Mouse (Mus musculus): Measurements from ENCODE around the gene Heatr3.

Heatr3 gene

DNA sequence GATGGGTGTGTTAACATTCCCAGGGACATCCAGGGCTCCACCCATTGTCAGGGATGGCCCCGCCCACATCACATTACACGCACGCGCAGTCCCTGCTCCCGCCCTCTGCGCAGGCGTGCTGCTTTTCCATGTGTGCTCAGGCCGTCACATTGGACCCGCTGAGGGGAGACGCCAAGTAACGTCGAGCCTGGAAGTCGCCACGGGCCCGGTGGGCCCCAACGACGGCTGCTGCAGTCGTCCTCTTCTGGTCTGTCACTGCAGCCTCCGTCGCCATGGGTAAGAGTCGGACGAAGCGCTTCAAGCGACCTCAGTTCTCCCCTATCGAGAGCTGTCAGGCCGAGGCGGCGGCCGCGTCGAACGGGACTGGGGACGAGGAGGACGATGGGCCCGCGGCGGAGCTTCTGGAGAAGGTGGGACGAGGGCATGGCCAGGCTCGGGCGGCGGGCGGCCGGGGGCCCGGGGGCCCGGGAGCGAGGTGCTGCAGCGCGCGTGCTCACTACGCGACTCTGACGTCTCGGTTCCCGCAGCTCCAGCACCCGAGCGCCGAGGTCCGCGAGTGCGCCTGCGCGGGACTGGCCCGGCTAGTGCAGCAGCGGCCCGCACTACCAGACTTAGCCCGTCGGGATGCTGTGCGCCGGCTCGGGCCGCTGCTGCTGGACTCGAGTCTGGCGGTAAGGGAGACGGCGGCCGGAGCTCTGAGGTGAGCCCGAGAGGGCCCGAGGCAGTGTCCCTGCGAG, at the start of gene Heatr3:
Heatr3 (plus strand) TSS at position 108 of the 737 bp plus-strand sequence.
- peak; percentile 94 to 96 for DNase-seq

DNA sequence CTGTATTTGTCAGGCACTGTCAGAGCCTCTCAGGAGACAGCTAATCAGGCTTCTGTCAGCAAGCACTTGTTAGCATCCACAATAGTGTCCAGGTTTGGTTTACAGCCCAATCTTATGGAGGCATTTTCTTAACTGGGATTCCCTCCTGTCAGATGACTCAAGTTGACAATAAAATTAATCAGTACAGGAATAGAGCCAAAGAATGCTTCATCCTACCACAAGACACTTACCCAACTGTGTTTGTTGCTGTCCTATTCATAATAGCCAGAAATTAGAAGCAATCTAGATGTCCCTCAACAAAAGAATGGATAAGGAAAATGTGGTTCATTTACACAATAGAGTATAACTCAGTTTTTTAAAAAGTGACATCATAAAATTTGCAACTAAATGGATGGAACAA, 49.6 kb upstream of the Heatr3 start:
- no peak for DNase-seq

DNA sequence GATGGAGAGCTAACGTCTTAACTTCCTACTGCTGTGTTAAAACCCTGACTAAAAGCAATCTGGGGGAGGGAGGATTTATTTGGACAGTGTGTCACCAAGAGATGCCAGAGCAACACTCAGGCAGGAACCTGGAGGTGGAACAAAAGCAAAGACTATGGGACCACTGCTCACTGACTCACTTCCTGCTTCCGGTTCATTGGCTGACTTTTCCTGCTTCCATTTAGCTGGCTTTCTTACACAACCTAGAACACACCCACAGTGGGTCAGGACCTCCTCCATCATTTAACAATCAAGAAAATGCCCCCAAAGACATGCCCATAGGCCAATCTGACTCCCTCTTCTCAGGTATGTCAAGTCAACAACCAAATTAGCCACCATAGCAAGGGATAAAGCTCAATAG, 46.0 kb upstream of the Heatr3 start:
- no peak for DNase-seq

DNA sequence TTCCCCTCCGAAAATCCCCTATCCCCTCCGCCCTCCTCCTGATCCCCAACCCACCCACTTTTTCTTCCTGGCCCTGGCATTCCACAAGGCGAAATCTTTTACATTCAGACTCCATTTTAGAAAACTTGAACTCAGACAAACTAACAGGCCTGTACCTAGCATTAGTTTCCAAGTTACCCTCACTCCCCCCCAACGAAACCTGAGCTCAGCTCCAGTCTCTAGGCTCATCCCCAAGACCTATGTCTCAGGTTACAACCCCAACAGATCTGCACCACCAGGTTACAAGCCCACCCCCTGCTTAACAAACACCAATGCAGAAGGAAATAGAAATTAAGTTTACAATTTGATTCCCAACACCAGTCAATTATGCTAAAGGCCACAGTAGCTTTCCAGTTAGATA, 44.3 kb upstream of the Heatr3 start:
- DNase-seq: no peak

DNA sequence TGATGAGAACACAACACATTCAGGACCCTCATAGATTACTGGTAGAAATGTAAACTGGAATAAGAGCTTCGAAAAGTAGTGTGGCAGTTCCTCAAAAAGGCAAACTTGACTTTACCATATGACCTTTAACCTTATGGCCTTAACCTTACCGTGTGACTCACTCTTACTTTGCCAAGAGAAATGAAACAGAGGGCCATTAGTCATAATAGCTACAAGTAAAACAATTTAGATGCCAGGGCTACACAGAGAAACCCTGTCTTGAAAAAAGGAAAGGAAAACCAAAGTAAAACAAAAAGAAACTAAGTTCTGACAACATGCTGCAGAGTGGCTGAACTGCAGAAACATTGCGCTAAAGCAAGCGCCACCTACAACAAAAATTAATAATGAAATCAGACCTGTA, 38.8 kb upstream of the Heatr3 start:
- no peak for DNase-seq

DNA sequence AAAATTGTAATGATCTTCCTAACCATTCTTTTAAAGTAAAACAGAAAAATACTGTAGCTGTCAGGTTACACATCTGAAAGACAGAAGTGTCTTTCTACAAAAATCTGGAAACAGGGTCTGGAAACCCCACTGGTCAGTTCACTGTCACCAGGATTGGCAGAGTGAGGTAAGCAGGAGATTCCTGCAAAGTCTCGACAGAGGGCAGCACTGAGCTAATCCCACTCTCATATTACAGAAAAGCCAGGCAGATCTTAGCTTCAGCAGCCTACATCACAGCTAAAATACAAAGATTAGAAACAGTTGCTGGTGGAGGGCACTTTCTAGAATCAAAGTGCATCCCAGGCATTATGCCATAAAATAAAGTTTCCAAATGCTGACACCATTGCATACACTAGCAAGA, 38.1 kb upstream of the Heatr3 start:
- DNase-seq: peak; percentile 30 to 50

DNA sequence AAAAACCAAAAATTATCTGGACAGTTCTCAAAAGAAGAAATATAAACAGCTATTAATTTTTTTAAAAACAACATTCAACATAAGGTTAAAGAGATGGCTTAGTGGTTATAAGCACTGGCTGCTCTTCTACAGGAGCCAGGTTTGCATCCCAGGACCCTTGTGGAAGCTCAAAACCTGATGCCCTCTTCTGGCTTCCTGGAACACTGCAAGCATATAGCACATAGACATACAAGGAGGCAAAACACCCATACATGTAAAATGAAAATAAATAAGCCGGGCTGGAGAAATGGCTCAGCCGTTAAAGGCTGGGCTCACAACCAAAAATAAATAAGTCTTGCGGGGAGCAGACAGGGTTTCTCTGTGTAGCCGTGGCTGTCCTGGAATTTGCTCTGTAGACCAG, 28.4 kb upstream of the Heatr3 start:
- no peak for DNase-seq

DNA sequence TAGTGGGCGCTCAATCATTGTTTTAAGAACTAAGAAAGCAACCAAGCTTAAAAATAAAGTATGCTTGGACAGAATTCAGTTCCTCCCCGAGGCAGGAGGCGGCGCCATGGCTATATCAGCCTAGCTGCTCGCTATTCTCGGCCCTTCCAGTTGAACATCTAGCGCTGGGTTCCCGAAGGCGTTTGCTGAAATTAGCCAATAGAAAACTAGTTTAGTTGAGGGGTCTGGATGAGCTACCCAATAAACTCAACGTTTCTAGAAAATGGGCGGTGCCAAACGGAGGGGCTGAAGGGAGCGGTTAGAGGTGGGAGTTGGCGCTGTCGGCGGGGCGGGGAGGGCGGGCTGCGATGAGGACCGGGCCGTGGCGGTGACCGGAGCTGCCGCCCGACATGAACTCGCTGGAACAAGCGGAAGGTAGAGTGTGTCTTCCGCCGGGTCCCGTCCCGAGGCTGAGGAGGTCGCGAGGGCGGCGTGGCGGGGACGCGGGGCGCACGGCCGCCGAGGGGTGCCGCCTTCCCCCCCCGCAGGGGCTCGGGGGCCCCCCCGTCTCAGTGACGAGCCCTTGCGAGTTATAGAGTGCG, 19.1 kb upstream of the Heatr3 start, which contains the start of gene Cnep1r1:
Cnep1r1 (plus strand) TSS at position 314 of the 581 bp plus-strand sequence.
- peak; percentile 86 to 96 for DNase-seq

DNA sequence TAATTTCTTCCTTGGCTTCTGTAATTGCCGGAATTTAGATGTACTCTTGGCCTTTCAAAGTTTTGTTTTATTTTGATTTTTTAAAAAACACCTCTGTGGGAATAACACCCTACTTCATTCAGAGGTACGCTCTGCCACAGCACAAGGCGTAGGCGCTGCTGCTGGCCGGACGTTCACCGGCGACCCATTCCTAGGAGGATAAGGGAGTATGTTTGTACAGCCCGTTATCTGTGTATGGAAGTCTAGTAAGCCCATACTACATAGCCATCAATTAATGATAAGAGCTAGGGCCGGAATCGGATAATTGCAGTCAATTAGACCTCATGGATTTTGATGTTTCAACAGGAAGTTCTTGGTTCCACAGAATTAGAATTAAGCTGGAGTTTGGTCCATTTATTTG, 18.6 kb upstream of the Heatr3 start:
- peak in 1 of 2 experiments; percentile 24 for DNase-seq

DNA sequence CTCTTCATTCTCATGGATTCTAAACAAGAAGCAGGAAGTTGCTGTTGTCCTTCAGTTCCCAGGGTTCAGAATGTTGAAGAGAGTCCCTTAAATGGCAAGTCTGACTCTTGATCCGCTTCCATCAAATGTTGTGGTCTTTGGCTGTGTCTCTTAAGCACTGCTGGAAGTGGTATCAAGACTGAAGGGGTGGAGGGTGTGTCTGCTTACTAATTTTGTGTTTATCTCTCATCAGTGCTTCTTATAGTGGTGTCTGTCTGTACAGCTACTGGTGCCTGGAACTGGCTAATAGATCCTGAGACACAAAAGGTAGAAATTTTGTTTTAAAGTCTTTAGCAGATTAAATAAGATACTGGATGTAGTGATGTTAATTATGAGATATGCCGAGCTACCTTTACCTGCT, 12.8 kb upstream of the Heatr3 start:
- no peak for DNase-seq

DNA sequence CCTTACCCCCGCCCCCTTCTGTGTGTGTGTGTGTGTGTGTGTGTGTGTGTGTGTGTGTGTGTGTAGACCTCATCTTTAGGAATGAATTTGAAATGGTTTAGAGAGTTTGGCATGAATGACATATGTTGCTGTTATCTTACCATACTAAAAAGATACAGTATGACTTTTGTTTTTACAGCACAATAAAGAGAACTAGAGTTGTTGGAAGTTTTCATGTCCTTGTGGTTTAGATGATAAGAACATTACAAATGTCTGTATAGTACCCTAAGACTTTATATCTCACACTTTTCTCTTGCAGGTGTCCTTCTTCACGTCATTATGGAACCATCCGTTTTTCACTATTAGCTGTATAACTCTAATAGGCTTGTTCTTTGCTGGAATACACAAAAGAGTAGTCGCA, 8.3 kb upstream of the Heatr3 start:
- no peak for DNase-seq

DNA sequence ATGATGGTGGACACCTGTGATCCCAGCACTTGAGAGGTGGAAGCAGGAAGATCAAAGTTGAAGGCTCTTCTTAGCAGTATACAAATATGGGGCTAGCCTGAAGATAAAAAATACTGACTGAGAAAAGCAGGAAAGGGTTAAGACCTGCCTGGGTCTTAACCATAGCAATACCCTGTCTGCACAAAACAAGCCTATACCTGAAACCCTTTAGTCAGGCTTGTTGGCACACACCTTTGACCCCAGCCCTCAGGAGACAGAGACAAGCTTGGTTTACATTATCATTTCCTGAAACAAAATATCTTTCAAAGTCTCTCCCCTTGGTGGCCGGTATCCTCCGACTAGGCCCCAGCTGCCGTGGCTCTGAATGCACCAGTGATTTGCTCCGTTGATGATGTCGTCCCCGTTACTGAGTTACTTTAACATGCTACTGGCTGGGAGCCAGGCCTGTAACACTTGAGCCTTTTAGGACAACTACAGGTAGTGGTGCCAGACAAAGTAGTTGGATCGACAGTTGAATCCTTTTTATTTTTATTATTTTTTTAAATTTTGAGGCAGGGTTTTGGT, 6.8 kb upstream of the Heatr3 start:
- no peak for DNase-seq

DNA sequence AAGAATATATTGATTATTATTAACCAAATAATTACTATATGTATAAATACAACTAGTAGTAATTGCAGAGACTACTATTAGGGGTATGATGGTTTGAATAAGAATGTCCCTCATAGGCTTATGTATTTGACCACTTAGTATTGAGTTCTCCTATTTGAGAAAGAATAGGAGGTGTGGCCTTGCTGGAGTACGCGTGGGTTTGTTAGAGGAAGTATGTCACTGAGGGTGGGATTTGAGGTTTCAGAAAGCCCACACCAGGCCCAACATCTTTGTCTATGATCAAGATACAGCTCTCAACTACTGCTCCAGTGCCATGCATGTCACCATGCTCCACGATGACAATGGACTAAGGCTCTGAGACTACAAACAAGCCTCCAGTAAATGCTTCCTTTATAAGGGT, 1.6 kb downstream of the Heatr3 start:
- DNase-seq: no peak

DNA sequence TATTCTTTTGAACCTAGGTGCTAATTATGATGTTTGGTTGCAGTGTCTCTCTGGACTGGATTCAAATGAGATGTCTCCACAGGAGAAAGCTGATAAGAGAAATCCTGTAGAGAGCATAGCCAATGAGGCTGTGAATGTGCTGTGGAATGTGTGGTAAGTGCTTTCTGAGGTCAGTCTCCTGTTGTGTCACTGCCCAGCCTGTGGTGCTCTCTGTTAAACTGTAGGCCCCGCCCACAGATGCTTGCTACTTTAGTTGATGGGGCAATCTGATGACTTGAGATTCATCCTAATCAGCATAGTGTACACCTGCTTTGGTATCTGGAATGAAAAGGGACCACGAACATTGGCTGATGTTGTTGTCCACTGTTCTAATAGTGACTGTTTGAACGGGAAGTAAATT, 4.0 kb downstream of the Heatr3 start:
- DNase-seq: no peak

DNA sequence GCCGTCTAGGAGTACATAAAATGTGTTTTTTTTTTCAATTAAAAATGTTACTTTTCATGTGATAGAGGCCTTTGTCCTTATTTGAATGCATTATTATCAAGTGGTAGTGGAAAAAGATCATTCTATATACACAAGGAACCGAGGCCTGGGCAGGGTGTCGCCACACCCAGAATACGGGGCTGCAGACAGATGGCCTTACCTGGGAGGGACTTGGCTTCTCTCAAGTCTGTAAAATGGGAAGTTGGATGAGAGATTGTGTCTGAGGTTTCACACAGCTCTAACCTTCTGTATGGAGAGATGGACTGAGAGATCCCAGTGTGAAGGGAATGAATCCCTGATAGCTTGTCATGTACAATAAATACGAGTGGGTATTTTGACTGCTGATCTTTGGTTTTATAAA, 6.4 kb downstream of the Heatr3 start:
- DNase-seq: peak; percentile 29 to 33

DNA sequence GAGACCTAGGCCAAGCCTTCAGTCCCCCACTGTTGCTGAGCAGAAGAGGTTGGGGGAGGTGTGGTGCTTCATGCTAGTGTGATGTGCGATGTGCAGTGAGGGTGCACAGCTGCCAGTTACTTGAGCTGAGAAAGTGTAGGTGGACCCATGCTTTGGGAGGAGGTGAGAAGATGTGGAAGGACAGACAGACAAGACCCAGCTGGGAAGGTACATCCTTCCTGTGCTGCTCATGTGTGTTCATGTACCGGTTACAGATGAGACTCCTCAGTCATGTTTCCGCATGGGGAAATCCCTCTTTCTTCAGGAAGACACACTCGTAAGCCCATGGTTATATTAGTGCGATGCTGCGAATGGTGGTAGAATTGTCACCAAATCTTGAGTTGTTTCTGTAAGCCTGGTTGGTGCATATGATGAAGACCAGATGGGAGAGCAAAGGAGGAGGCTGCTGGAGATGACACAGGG, 13.3 kb downstream of the Heatr3 start:
- DNase-seq: no peak

DNA sequence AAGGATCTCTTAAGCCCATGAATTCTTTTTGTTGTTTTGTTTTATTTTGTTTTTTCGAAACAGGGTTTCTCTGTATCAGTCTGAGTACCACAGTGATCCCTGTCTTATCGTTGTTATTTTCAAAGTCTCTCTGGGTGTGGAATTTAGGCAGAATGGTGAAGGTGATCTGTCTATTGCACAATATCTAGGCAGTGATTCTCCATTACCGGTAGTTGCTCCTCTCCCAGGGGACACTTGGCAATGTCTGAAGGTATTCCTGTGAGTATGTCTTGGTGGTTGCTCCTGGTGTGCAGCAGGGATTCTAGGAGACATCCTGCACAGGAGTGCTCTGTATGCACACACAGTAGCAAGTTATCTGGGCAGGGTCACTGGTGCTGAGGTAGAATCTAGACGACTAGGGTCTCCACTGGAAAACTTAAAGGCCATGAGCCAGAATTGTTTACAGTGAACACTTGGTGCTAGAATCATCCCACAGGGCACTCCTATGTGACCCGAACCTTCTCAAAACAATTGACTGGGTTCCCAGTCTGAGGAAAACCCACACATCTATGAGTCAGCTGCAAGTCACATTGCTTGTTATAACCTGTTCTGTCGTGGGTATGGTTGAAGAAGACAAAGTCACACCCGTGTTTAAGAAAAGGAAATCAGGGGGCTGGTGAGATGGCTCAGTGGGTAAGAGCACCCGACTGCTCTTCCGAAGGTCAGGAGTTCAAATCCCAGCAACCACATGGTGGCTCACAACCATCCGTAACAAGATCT, 22.8 kb downstream of the Heatr3 start:
- DNase-seq: no peak

DNA sequence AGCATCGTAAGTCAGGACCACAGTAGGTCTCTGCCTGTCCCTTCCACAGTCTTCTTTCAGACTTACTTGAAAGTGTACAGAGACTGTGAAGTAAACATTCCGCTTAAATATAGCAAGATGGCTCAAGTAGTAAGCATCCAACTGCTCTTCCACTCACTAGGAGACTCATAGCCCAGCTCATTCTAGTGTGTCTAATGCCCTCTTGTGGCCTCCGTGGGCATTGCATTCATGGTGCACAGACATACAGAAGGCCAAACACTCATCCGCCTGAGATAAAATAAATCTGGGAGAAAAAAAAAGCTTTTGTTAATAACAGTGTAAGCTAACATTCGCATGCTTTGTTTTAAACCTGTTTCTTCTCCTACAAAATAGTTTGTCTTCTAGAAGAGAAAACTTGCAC, 23.8 kb downstream of the Heatr3 start:
- DNase-seq: peak; percentile 60 to 62

DNA sequence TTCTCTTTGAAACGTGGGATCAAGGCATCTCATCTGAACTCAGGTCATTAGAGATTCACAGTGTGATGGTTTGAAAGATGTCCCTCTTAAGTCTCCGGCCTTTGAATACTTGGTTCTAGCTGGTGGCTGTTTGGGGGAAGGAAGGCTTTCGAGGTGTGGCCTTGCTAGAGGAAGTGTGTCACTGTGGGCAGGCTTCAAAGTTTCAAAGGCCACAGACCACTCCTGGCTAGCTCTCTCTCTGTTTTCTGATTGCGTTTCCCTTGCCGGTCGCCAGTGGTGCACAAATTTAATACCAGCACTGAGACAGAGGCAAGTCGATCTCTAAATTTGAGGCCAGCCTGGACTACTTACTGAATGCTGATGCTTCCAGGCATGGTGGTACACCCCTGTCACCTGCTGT, 37.6 kb downstream of the Heatr3 start:
- DNase-seq: no peak

DNA sequence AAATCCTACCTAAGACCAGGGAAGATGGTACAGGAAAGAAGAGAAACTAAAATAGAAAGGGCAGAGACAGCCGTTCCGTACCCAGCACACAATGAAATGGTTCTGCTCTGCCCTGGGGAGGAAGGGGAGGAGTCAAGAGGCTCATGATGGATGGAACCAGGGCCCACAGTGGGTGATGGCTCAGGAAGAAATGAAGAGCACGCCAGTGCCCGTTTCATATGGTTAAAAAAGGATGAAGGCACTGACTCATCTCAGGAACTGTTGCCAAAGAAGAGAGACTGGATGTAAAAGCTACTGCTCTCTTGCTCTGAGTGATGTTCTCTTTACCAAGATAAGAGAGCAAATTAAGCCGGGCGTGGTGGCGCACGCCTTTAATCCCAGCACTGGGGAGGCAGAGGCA, 39.6 kb downstream of the Heatr3 start:
- no peak for DNase-seq

DNA sequence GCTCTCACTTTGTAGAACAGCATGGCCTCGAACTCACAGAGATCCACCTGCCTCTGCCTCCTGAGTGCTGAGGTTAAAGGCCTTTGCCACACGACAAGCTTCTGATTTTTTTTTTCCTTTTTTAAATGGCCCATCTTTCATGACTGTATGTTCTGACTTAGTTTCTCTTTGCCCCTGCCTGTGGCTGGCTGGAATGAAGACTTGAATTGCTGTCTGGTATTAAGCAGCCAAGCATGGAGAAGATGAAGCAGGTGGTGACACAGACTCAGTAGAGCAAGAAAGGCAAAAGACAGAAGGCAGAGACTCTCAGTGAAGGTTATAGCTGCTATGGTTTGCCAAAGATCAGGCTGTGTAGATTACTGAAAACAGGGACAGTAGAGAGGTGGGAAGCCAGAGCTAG, 45.5 kb downstream of the Heatr3 start:
- no peak for DNase-seq

DNA sequence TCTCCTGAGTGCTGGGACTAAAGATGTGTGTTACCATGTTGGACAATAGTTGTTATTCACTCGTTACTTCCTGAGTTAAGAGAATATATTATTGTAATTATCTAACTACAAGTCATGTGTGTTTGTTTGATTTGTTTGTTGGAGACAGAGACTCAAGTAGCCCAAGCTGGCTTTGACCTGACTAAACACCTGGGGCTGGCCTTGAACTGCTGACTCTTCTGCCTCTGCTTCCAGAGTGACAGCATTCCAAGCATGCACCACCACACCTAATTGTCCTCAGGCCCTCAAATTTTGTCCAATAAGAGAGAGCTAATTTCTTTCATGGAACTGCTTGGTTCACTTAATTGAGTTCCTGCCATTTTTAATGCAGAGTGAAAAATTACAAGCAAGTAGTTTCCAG, 47.3 kb downstream of the Heatr3 start:
- DNase-seq: no peak

DNA sequence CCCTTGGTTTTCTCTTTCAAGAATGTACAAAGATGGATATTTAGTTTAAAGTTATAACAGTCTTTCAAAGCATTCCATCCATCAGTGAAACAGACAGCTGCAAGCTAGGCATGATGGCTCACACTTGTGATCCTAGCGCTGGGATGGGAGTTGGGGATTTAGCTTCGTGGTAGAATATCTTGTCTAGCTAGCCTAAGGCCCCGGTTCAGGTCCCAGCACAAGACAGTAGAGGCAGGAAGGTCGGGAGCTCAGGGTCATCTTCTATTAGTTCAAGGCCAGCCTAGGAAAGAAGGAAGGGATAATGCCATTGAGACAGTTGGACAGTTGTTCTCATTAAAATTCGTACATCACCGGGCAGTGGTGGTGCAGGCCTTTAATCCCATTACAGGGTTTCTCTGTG, 48.1 kb downstream of the Heatr3 start:
- no peak for DNase-seq

DNA sequence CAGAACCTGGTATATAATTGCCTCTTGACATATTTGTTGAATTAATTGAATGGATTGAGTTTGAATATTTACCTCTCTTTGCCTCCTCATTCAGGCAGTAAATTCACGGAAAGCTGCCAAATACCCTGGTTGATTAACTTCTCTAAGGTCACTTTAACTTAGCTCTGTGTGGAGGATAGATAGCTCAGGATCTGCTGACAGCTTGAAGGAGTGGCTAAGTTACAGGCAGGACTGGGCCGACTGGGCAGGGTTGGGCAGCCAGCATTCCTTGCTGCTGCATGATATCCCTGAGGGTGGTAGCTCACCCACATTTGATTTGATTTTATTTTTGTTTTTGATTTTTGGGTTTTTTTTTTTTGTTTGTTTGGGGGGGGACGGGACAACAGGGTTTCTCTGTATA, 59.7 kb downstream of the Heatr3 start:
- DNase-seq: no peak

Measured in cerebellum, postnatal 36 days (tissue).